8 mouse cellular contexts compared by ENCODE assay signal in the genomic region with DNA sequence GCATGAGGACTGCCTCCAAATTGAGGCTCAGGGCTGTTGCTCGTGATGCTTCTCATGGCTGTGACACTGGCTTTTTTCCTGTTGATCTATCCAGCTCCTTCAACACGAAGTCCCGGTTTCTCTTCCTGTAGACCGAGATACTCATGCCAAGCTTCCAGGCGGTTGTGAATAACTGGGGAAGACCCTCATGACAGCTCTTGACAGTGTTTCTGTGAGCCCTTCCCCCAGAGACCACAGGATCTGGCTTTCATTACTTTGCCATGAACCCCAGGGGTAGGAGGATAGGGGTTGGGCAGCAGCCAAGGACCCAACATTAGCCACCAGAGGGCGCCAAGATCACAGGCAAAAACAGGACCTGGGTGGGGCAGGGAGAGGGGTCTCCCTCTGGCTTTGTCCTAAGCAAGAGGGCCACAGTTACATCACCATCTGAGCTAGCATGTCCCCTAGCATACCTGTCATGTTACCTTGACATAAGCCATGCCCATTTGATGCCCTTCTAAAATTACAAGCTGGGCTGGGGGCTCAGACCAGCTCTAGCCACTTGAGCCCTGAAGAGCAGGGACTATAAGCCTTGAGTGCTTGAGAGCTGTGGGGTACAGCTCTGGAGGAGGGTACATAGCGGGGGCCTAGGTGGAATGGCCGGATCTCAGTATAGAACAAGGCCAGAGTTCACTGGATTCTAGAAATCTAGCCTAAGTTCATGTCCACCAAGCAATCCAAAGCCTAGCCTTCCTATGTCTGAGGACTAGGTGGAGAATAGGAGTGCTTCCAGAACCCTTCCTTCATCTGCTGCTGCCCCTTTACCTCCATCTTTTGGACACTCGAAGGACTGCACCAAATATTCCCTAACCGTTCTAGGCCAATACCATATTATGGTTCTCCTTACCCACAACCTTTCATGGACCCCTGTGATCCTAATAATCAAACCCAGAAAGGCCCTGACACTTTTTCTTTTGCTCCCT. TPM values are rescaled to one million over a fixed set of nuclear protein-coding genes. Genes with fewer than 3 reads are reported as not detected.
DNase-seq lines count a peak whose midpoint lies in the region; ATAC-seq and TF ChIP-seq lines count a peak whose summit lies in the region.

Gene Trpm5 (minus strand): TSS at position 51 of the 962 bp plus-strand sequence.

- H3K4me1 ChIP-seq in E14TG2a.4 (replicated peaks; ENCODE audit: low read depth, low read length): no peaks in the 10 kb centered on the region; the same call in 1 of the 2 replicates
- H3K4me1 ChIP-seq in kidney, embryonic 16.5 days (ENCODE audit: insufficient read depth, low read length): no peaks in the 10 kb centered on the region
- H3K4me1 ChIP-seq in lung, adult 2 months (ENCODE audit: control insufficient read depth, insufficient read depth, low read length): no peaks in the 10 kb centered on the region

- H3K36me3 ChIP-seq in E14TG2a.4 (ENCODE audit: insufficient read depth, low read length): no peaks in the 10 kb centered on the region
- H3K36me3 ChIP-seq in kidney, embryonic 16.5 days (ENCODE audit: insufficient read depth, low read length): no peaks in the 10 kb centered on the region
- H3K36me3 ChIP-seq in splenic B cell, adult 2 months (ENCODE audit: control insufficient read depth, insufficient read depth, low read length, poor library complexity, severe bottlenecking): no peaks in the 10 kb centered on the region

- ATAC-seq in cerebellum, adult (ENCODE audit: insufficient number of reproducible peaks, low FRiP score, low TSS enrichment): no peak
- peak; percentile 52; the same call in 1 of the 2 replicates for ATAC-seq in kidney, embryonic 16.5 days (ENCODE audit: low FRiP score, low TSS enrichment)

- H3K9ac ChIP-seq in kidney, embryonic 16.5 days (replicated peaks; ENCODE audit: low read length): no peak within 1 kb of the TSS

- H3K4me2 ChIP-seq in kidney, embryonic 16.5 days (replicated peaks; ENCODE audit: low read depth, low read length): no peak within 1 kb of the TSS

- peak; percentile 39 to 56 for DNase-seq in cerebellum, adult 18-20 months
- peak; percentile 31 for DNase-seq in cerebellum, adult 9-11 months
- peak; percentile 65 to 88 for DNase-seq in heart, adult 18-20 months
- DNase-seq in lung, adult 2 months: peak; percentile 78
- DNase-seq in splenic B cell, adult 2 months (ENCODE audit: low read depth, low spot score): peak; percentile 62

- TF ChIP-seq CTCF in E14TG2a.4 (conservative IDR thresholded peaks at IDR 0.05; ENCODE audit: low read length): peak; percentile 86
- TF ChIP-seq CTCF in lung, adult 2 months (IDR thresholded peaks at IDR 0.05; ENCODE audit: insufficient read depth, low read length): peak; percentile 86

- TF ChIP-seq POLR2A in lung, adult 2 months (IDR thresholded peaks at IDR 0.05; ENCODE audit: borderline replicate concordance, extremely low read depth, low read depth, low read length): no peak

- H3K9me3 ChIP-seq in E14TG2a.4 (ENCODE audit: low read length): no peaks in the 10 kb centered on the region
- no peaks in the 10 kb centered on the region for H3K9me3 ChIP-seq in kidney, embryonic 16.5 days (ENCODE audit: low read length)

- H3K4me3 ChIP-seq in E14TG2a.4 (replicated peaks; ENCODE audit: low read length): no peak within 1 kb of the TSS
- H3K4me3 ChIP-seq in kidney, embryonic 16.5 days (ENCODE audit: low read length): no peak within 1 kb of the TSS
- H3K4me3 ChIP-seq in lung, adult 2 months (replicated peaks; ENCODE audit: extremely low read depth, low read depth, low read length): no peak within 1 kb of the TSS

- H3K27me3 ChIP-seq in E14TG2a.4 (ENCODE audit: insufficient read depth, low read length): peaks cover 86% of the 10 kb centered on the region
- H3K27me3 ChIP-seq in kidney, embryonic 16.5 days (ENCODE audit: insufficient read depth, low read length): no peaks in the 10 kb centered on the region
- H3K27me3 ChIP-seq in splenic B cell, adult 2 months (ENCODE audit: control insufficient read depth, insufficient read depth, low read length, poor library complexity, severe bottlenecking): no peaks in the 10 kb centered on the region

- 45% methylated on average over 10 of the region's 10 CpGs for WGBS in kidney, embryonic 16.5 days
- WGBS in lung, adult 2 months: 41% methylated on average over 10 of the region's 10 CpGs

- H3K27ac ChIP-seq in kidney, embryonic 16.5 days (ENCODE audit: low read length): no peak within 1 kb of the TSS

RNA-seq across cellular contexts. Expression of gene Trpm5, which starts in this region (rescaled TPM):
- under 1 TPM in 1 of 2 experiments, not detected in 1; 0.10 TPM for total RNA-seq in heart, adult 18-20 months (2021)
- polyA plus RNA-seq in kidney, embryonic 16.5 days (2015; fragmentation: Nextera tagmentation; extraction: Ambion mirVana): 6.0 and 6.9 TPM in 2 replicates
- 0.42 and 0.62 TPM in 2 replicates for polyA plus RNA-seq in lung, adult 2 months (2012; rRNA removed)

Comparison
In these comparisons a context has a peak if more than half of its experiments do, and no peak if none do; other contexts are left out.
1. Peak in DNase-seq in heart, adult 18-20 months; RNA of the gene not detected or under 1 TPM.
2. Peak in DNase-seq in lung, adult 2 months; RNA of the gene not detected or under 1 TPM.